Mouse (Mus musculus) erythroblast, embryonic 14.5 days (primary cell): ENCODE data around the gene Hsp90ab1.

Experiments
- GATA1 ChIP-seq: IDR thresholded peaks from 2 replicates; pipeline ENCODE4 v1.6.1; 2012; ENCODE audit warnings: low read length, inconsistent platforms, mixed read lengths
- TAL1 ChIP-seq: IDR thresholded peaks from 3 replicates; pipeline ENCODE4 v1.6.1; 2012; ENCODE audit warnings: low read length, inconsistent platforms, mixed read lengths

GRCm38 (mm10) chr17:45563216-45563615 is 9.9 kb downstream of the Hsp90ab1 start:
- TF ChIP-seq GATA1: no peak
- TF ChIP-seq TAL1: no peak
